Mouse (Mus musculus): ENCODE data around the gene Ntsr1.
A peak's percentile ranks its signal among the peaks of the same experiment; 100 is the strongest.

The Ntsr1 gene

GRCm38 (mm10) chr2:180562146-180562545, 62.4 kb downstream of the Ntsr1 start:
- no peak for DNase-seq (ENCODE audit: low spot score in 2 of 2)

- no peak for DNase-seq (ENCODE audit: low spot score in 2 of 2)
Measured at GRCm38 (mm10) chr2:180563296-180563695, 63.5 kb downstream of the Ntsr1 start.

GRCm38 (mm10) chr2:180563841-180564240, 64.1 kb downstream of the Ntsr1 start:
- no peak for DNase-seq (ENCODE audit: low spot score in 2 of 2)

- DNase-seq (ENCODE audit: low spot score in 2 of 2): no peak
Measured at GRCm38 (mm10) chr2:180566240-180566913, 66.6 kb downstream of the Ntsr1 start.

GRCm38 (mm10) chr2:180569028-180569643, 69.4 kb downstream of the Ntsr1 start:
- peak in 1 of 2 experiments; percentile 47 for DNase-seq (ENCODE audit: low spot score in 2 of 2)

GRCm38 (mm10) chr2:180576482-180576881, 76.7 kb downstream of the Ntsr1 start:
- no peak for DNase-seq (ENCODE audit: low spot score in 2 of 2)

GRCm38 (mm10) chr2:180578686-180579085, 78.9 kb downstream of the Ntsr1 start:
- DNase-seq (ENCODE audit: low spot score in 2 of 2): no peak

GRCm38 (mm10) chr2:180581002-180581401, 81.2 kb downstream of the Ntsr1 start, which contains the start of gene Mrgbp:
Gene Mrgbp (plus strand): TSS chr2:180581304.
- no peak for DNase-seq (ENCODE audit: low spot score in 2 of 2)

- peak; percentile 96 to 98 for DNase-seq (ENCODE audit: low spot score in 2 of 2)
Measured at GRCm38 (mm10) chr2:180582481-180583153, 82.8 kb downstream of the Ntsr1 start.

- DNase-seq (ENCODE audit: low spot score in 2 of 2): no peak
Measured at GRCm38 (mm10) chr2:180583154-180583507, 83.4 kb downstream of the Ntsr1 start.

GRCm38 (mm10) chr2:180588736-180589122, 89.0 kb downstream of the Ntsr1 start:
- DNase-seq (ENCODE audit: low spot score in 2 of 2): no peak

GRCm38 (mm10) chr2:180589123-180589831, 89.5 kb downstream of the Ntsr1 start, which contains the start of gene Ogfr:
Gene Ogfr (plus strand): TSS chr2:180589245.
- peak; percentile 78 to 81 for DNase-seq (ENCODE audit: low spot score in 2 of 2)

All from urinary bladder, postnatal 4 days (tissue).